Mouse (Mus musculus): ENCODE results near the gene Htr3b.
A peak's percentile ranks its signal among the peaks of the same experiment; 100 is the strongest.

Gene Htr3b

DNA sequence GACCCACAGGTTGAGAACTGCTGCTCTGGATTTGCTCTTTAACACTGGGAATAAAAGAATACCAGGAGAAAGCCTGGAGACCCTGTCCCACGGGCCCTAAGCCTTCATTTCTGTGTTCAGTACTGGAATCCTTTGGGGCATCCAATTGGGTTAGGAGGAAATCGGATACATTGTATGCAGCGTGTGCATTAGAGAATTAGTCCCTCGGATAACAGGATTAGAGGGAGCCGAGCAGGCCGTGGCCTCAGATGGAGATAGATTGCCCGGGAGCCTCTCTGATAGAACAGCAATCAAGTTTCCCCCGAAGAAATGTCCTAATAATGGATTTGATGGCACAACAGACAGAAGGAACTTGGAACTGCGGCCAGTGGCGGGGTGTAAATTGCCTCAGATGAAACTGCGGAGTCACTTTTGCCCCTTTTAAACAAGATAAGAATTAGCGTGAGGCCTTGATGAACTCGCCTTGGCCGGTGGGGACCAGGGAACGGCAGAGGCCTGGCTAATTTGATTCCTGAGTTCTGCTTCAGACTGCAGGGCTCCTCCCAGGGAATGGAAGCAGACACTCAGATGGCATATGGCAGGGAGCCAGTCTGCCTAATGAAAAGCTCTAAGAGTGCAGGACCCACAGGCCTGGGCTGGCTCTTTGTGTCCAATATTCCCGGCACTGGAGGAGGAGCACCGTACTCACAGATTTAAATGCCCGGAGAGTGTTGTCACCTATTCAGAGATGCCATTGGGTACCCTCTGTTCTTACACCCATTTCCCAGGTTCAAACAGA lies 48.6 kb downstream of the Htr3b start:
- no peak for DNase-seq

DNA sequence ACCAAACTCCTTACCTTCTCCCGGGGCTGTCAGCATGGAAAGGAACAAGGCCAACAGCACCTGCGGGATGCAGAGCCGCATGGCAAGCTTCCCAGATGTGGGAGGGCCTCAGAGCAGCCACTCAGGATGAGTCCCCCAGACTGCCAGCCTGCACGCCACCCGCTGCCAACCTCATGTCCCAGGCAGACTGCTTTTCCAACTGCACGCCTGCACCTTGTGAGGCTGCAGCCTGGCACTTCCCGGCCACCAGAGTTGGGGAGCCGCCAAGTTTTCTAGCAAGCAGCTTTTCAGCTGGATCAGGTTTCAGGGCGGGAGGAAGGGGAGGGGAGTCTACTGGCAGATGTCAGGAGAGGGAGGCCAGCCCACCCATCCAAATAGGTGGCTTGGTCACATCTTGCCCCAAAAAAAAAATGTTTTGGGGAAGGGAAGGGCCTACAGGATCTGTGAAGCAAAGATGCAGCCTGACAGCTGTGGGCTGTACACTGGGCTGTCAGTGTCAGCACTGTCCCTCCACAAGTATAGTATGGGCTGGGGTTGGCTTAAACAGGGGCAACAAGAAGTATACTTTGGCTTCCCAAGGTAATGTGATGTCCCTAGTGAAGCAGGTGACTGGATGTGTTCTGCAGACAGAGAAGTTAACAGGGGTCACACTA lies 53.8 kb downstream of the Htr3b start, which contains the start of gene Htr3a:
TSS of gene Htr3a (minus strand) at position 215 of the 653 bp plus-strand sequence.
- DNase-seq, result peak; percentile 73

DNA sequence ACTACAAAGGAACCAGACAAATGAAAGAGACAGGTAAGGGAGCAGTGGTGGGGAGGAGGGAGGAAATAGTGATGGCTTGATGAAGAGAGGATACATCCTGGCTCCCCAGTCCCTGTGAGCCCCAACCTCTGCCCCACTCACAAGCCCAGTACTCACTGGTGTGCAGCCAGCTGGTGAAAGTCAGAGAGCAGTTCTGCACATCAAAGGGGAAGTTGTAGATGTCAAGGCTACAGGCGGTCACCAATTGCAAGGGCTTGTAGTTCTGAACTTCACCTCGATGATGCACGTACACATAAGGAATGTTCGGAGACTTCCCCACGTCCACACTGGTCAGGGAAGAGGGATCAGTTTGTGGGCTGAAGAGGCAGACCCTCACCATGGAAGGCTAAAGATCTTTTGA lies 60.4 kb downstream of the Htr3b start:
- no peak for DNase-seq

DNA sequence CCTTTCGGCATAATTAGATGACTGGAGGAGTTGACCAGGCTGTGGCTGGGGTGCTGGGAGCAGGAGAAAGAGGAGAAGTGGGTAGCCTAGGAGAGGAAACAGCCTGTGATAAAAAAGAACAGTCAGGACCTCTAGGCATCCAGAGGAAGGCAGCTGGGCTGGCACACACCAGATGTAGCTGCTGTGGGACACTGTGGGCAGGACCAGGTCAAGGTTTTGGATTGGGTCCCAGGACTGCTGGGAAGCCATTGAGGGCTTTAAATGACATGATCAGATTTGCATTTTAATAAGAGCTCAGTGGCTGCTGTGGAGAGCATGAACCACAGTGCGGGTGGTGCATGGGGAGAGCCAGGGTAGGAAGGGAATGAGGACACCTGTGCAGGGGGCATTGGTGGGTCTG lies 61.0 kb downstream of the Htr3b start:
- DNase-seq, result peak; percentile 24

DNA sequence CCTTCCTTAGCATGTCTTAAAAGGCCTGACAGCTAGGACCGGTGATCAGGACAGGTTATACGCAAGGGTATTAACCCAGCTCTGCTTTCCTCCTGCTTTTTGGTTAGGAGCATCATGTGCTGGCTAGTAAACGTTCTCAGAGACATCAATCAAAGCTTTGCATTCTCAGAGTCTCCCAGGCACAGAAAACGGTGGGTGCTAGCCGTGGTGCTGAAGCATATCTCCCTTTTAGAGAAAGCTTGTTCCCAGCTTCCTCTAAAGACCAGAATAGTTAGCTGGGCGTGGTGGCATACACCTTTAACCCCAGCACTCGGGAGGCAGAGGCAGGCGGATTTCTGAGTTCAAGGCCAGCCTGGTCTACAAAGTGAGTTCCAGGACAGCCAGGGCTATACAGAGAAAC lies 66.2 kb downstream of the Htr3b start:
- no peak for DNase-seq

DNA sequence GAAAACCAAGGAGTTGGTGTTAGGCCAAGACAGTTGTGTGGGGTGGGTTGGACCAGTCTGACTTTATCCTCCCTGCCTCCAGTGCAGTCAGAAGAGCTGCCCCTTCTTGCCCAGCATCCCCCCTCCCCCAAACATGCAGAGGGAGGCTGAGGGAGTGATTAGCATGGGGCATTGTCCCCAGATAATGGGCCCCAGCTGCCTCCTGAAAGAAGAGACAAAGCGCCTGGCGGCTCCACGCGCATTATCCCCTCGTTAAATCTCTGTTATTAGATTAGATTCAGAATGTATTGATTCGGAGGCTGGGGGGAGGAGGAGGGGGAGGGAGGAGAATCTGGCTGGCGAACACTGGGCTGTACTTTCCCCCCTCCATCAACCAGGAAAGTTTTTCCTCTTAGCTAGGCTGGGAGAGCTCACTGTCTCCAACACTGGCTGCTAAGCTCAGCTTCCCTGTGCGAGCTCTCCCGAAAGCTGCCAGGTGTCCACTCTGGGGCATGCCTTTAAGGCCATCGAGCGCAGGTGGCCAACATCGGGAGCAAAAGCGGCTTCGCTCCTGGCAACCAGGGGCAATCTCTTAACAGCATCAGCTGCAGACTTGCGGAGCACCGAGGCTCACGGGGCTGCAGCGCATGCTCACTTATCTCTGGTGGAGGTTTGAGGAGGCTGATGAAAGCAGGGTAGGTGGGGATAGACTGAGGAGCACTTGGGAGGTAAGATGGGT lies 68.8 kb downstream of the Htr3b start:
- DNase-seq, result no peak

DNA sequence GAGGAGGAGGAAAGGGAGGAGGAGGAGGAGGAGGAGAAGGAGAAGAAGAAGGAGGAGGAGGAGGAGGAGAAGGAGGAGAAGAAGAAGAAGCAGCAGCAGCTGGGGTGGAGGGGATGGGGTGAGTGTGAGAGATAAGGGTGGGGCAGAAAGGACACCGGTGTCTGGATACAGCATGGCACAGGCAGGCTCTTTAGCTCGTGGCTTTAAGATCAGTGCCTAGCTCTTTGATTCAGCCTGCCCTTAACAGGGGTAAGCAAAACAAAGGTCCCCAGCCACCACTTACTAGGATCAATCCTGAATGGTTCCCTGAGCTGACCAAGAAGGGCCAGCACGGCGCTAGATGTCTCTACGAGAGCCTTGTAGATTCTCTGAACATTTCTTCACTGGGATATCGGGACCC lies 70.0 kb downstream of the Htr3b start:
- DNase-seq, result no peak

DNA sequence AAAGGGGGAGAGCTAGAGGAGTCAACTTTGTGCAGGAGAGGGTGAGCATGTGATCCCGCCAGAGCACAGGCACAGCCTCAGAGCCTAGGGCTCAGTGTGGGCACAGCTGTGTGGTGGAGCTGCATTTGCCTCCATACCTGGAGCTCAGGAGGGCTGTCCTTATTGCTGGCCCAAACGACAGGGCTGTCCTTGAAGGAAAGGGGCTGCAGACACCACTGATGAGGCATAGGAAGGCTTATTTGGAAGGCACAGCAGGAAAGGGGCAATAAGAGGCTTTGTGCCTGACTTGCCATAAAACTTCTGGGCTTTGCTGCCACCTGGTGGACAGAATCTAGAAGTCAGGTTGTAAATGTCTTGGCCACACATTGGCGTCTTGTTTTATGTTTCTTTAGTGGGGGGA lies 70.8 kb downstream of the Htr3b start:
- peak; percentile 20 for DNase-seq

DNA sequence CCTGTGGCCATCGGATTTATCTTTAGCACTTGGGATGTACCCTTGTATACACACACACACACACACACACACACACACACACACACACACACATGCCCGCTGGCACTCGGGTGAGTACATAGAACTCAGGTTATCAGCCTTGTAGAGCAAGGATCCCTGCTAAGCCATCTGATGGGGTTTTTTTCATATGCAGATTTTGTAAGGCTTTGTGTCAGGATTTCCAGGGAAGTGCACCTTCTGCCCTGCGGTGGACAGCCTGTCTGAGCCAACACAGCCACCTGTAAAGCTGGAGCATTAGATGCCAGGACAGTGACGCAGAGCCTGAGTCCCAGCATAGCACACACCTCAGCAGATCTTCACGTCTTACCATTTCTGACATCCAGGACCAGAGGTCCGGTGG lies 75.7 kb downstream of the Htr3b start:
- DNase-seq, result no peak

Data from kidney, adult 11 months (tissue).